Mouse (Mus musculus) mouse trophoblast stem cell (cell line): ENCODE data around the gene Cnga4.
"Not testable (repeated sequence)": the region's sequence is repeated elsewhere in the genome, so short reads cannot be mapped to it uniquely, and the experiment has no call there.

Source experiments
- in situ Hi-C, 2 experiments: fragments of 300-500 bp; cut with MseI, MboI; formaldehyde crosslinking; loops; 2 replicates in 1 of 2; 3 replicates in 1 of 2; pipeline ENCODE4 v1.15.1; 2025

Gene Cnga4

DNA sequence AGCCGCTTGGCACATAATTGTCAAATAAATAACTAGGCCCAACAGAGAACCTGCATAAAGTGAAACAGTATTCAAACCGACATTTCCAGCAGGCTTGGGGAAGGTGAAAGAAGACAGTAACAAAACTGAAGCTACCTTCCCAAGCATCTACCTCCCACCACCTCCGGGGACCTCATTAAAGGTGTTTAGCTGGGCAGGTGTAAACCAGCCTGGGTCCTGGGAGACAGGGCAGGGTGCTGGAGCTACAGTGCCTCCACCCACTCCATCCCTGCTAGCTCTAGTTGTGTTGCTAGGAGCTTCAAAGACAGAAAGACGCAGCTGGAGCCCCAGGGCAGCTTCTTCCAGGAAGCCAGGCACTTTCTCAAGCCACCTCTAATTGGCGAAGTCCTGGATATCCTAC, at the start of gene Cnga4:
TSS of gene Cnga4 (plus strand) at position 301 of the 400 bp plus-strand sequence.
- in situ Hi-C loops = loop anchor here (10.0 kb wide), 2 partner anchors 111 to 211 kb away; no protein-coding TSS in a partner anchor

DNA sequence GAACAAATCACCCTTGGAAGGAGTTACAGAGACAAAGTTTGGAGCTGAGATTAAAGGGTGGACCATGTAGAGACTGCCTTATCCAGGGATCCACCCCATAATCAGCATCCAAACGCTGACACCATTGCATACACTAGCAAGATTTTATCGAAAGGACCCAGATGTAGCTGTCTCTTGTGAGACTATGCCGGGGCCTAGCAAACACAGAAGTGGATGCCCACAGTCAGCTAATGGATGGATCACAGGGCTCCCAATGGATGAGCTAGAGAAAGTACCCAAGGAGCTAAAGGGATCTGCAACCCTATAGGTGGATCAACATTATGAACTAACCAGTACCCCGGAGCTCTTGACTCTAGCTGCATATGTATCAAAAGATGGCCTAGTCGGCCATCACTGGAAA, 48.3 kb upstream of the Cnga4 start:
- in situ Hi-C loops = not testable (repeated sequence)

DNA sequence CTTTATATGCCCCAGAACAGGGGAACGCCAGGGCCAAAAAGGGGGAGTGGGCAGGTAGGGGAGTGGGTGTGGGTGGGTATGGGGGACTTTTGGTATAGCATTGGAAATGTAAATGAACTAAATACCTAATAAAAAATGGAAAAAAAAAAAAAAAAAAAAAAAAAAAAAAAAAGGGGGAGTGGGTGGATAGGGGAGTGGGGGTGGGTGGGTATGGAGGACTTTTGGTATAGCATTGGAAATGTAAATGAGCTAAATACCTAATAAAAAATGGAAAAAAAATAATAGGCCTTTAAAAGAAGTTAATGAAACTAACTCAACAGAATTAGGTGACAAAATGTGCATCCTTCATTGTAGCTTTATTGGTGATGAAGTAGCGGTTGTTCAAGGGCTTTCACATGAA, 47.9 kb upstream of the Cnga4 start:
- in situ Hi-C loops = not testable (repeated sequence)

DNA sequence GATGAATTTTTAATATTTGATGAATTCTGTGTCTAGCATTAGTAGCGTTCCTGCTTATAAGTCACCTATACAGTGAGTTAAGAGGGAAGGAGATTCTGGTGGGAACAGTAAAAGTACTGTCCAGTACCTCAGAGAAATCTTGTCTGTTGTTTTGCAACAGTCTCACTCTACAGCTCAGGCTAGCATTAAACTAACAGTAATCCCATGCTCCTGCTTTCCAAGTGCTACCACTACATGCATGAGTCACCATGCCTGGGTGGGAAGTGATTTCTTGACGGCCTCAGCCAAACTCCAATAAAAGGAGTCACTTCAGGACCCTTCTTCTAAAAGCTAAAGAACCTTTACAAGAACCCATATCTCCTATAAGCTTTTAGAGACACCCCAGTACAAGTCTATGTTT, 42.7 kb upstream of the Cnga4 start:
- in situ Hi-C loops = no loop called here

DNA sequence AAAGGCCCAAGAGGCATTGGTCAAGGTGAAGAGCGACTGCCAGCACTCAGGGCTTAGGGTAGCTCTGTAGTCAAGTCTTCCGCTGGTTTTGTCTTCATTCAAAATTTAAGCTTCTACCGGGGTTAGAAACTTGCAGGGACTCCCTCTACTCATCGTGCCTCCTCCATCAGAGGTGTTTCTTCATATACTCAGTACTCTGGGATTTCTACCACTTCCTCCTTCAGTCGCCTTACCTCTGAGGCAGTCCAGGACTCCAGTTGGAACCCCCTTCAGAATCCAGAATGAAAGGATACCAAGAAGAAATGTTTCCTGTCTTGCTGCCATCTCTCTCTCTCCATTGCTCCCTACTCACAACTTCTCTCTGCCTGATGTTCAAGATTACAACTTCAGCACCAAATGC, 37.1 kb upstream of the Cnga4 start:
- in situ Hi-C loops = no loop called here

DNA sequence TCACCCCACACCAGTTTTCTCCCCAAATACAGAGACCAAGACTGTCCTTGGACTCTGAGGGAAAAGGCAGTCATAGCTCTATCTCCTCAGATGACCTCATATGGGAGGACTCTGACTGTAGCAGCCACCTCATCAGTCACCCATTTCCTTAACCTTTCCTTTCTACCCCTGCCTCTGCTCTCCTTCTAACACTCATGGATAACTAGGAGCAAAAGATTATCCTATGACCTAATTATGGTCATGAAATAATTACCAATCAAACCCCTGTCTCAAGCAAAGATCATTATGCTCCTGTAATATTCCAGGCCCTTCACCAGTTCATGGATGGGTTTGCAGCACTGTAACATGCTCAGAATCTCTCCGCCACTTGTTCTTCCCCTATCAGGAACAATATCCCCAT, 36.4 kb upstream of the Cnga4 start, which contains the start of gene Olfr692:
TSS of gene Olfr692 (plus strand) at position 301 of the 400 bp plus-strand sequence.
- in situ Hi-C loops = no loop called here

DNA sequence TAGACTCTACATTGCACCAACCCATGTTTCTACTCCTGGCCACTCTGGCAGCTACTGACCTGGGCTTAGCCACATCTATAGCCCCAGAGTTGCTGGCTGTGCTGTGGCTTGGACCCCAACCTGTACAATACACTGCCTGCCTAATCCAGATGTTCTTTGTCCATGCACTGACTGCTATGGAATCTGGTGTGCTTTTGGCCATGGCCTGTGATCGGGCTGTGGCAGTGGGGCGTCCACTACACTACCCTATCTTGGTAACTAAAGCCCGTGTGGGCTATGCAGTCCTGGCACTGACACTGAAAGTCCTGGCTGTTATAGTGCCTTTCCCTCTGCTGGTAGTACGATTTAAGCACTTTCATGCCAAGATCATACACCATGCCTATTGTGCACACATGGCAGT, 35.8 kb upstream of the Cnga4 start:
- in situ Hi-C loops = no loop called here

DNA sequence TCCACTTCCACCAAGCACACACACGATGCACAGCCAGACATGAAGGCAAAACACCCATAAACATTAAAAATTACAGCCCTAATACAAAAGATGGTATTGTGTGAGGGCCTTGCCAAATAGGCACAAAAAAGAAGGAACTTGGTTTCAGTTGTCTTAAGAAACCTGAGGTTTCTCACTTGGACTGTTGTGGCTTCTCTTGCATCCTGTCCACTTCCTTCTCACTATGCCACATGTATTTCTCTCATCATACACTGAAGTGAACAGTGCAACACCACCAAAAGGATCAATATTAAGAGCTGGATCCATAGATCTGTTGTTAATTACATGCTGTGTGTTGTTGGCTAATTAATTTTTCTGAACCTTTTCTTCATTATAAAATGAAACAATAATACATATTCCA, 31.5 kb upstream of the Cnga4 start:
- in situ Hi-C loops = no loop called here

DNA sequence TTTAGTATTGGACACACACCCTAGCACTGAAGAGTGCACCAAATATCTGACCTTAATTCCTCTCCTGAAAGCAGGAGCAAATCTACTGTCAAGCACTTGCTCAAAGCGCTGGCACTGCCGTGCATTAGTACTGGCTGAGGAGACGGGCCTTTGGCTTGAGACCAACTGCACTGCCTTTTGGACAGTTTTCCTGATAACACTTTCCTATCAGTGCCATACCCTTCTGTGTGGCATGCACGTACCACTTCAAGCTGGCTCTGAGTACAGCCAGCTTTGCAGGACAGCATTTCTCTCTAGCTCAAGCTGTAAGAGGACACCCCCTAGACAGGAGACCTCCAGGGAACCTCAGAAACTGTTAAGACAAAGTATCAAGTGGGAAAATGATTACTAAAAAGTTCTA, 30.9 kb upstream of the Cnga4 start:
- in situ Hi-C loops = no loop called here

DNA sequence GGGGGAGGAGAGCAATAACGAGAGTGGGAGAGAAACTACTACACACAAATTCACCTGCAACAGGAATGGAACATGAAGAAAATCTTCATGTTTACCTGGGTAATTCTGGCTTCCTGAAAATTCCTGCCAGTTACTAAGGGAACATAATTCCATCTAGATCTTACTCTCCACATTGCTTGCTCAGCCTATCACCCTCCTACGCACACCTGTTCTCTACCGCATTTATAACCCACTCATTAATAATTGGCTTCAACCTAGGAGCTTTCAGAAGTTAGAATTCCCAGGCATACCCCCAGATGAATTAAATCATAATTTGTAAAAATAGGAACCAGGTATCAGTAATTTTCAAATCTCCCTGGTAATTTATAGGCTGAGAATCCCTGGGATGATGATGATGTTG, 30.4 kb upstream of the Cnga4 start:
- in situ Hi-C loops = no loop called here

DNA sequence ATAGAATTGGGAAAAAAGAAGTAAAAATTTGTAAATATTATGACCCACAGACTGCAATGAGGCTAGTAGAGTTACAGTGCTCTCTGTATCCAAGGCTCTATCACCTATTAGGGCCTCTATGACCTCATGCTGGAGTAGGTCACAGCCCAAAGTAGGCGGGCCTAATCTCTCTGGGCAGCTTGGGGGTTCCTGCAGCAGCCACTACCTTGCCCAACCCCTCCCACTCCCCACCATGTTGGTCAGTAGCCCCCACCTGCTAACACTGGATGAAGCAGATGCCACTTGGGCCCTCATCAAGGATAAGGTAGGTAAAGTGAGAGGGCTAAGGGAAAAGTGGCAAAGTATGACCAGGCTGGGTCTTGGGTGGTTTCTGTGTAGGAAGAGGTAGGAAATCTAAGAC, 29.5 kb upstream of the Cnga4 start, which contains the start of gene Gm5901:
TSS of gene Gm5901 (plus strand) at position 173 of the 400 bp plus-strand sequence.
- in situ Hi-C loops = loop anchor here in 1 of 2 experiments (5.0 kb wide), 1 partner anchor 48 kb away; no protein-coding TSS in a partner anchor

DNA sequence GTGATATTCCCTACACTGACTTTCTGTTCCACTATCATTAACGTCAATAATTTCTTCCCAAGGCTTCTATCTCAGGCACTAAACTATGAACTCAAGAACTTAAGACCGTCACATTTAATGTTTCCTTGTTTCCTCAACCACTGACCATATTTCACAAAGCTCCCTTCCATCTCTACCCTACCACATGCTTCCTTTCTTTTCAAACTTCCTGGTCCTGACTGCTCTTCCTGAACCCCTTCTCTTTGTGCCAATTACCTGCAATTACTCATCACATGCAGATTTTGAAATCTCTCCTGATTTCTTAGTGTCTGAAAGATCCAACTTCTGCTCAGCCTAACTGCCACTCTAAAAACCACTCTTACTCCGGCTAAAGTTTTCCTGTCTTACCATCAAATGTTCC, 24.0 kb upstream of the Cnga4 start:
- in situ Hi-C loops = no loop called here

DNA sequence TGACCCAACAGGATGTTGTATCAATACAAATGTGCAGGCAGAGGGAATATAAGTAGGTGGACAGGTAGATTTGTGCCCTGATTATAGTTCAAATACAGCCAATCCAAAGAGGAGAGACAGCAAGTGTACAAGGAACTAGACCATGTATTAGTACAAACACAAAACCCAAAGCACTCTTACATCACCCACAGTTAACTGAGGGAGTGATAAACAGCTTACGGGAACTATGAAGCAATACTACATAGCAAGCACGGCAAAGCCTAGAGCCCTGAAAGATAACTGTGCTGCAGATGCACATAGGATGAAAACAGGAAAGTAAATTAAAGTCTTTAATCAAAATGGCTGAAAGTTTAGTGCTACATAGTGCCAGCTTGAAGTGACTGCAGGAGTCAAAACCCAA, 16.7 kb upstream of the Cnga4 start:
- in situ Hi-C loops = no loop called here

DNA sequence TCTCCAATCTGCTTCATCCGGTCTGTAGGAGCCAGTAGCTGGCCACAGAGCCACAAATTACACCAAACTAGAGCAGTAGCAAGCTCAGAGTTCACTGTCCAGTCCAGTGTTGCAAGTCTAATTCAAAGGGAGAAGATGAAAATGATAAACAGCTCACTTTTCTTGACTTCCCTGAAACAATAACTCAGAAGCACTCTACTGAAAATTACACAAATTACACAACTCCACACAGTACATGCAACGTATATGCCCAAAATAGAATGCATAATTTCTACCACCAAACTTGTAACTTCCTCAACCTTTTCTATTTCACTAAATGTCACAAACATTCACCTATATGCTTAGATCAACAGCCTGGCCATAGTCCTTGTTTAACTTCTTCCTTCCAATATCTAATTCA, 14.1 kb upstream of the Cnga4 start:
- in situ Hi-C loops = no loop called here

DNA sequence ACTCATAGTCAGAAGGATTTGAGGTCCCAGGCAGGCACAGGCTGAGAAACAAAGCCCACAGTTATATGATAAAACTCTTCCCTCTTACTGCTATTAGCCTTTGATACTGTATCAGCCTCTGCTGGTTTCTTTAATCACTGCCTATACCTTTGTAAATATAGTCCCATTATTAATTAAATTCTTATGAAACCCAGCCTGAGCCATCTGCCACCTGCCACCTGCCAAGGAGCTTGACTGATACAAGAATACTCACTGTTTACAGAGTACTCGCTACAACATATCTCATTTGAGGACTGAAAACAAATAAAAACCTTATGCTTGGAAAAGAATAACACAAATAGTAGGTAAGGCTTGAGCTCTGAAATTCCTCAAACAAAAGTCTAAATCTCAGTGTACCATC, 9.8 kb upstream of the Cnga4 start:
- in situ Hi-C loops = no loop called here

DNA sequence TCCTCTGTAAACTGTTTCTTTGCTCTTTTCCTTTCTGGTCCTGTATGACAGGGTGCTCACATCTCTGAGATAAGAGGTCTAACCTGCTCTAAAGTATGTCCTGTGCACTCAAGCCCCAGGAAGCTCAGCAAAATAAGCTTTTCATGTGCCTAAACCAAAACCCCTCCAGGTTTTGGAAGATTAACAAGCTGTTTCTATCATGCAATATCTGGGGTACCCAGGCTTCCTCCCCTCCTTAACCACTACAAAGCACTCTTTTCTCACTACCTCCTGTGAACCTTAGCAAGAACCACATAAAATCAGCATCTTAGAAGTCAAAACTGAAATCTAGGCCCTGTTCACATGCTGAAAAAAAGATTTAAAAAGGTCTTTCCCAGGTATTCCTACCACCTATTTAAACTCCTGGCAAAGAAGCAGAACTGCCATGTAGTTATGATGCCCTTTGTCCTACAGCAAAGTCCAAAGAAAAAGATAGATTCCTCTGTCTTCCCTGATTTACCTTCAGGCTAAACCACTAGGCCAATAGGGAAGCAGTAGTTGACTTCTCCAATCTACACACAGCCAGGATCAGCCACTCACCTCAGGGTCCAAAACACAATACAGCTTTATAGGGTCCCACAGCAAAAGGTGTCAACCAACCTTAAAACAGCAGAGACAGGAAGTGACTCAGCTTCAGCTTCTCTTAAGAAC, 9.1 kb upstream of the Cnga4 start:
- in situ Hi-C loops = no loop called here

DNA sequence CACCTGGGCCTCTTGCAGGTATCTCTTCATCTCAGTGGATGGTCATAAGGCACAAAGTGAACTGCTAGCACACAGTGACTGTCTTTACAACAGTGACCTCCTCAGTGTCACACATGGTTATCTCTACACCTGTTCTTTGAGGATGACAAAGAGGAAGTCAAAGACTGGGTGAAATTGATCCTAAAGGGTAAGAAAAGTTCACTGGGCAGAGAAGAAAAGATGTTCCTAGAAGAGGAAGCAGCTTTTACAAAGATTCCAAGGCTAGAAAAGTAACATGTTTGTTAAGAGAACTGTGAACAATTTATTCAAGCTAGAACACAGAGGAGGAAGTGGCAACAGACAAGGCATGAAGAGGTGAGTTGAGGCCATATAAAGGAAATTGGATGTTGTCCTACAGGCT, 8.2 kb upstream of the Cnga4 start:
- in situ Hi-C loops = no loop called here

DNA sequence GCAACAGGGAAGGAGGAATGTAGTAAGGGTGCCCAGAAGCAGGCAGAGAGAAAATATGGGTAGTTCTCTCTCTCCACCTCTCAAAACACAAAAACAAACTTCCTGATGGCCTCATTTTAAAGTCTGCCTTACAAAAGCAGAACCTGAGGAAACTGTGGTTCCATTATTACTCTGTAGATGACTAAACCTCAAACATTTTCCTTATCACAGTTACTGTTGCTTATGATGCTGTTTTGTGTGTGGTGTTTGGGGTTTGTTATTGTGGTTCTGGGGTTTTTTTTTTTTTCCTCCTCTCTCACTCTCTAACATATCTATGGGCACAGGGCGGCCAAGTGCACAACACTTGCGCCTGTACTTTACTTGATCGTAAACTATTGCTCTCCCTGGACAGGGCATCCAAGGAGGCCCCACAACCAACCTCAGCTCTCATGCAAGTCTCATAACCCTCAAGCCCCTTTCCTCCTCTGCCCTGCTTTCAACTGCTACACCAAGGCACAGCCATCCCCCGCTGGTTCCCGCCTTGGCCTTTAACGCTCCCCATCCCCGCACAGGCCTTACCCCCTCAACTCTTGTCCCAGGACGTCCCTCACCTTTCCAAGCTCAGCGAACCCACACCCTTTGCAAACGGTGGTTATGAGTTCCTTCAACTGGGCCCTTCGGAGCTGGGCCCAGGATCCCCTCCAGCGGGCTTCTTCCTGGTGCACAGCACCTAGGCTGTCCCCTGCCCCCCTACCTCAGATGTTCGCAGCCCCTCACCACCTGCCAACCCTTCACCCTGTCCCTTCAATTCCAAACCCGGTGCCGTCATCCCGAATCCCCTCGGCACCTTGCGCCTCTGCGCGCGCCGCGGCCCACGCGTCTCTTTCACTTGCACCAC, 5.1 kb upstream of the Cnga4 start:
- in situ Hi-C loops = no loop called here

DNA sequence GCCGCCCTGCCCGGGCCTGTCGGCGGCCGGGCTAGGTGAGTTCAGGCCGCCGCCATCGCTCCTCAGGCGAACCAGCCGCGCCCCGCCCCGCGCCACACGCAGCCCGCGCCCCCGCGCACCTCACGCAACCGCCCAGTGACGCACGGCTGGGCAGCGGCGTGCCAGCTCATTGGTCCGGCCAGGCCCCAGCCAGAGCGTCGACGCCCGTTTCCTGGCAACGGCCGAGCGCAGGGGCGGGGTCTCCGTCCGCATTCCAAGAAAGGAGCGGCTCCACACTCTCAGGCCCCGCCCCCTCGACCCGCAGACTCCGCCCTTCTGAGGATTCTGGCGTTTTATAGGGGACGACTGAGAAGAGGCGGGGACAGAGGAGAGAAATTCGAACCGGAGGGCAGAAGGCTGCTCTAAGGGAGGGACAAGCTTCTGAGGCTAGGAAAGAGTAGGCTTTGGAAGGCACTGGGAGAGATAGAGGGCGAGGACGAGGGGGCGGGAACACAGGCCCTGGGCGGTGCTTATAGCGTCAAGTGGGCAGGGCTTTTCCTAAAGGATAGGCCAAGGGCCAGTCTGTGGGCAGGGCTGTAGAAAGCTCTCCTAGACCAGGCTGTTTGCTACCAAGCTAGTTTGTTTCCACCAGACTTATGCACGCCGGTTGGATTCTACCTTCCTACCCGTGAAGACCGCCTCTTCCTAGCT, 4.3 kb upstream of the Cnga4 start, which contains the start of gene Fam160a2:
TSS of gene Fam160a2 (minus strand) at position 120 of the 690 bp plus-strand sequence.
- in situ Hi-C loops = loop anchor here (10.0 kb wide), 2 partner anchors 115 to 215 kb away; no protein-coding TSS in a partner anchor

DNA sequence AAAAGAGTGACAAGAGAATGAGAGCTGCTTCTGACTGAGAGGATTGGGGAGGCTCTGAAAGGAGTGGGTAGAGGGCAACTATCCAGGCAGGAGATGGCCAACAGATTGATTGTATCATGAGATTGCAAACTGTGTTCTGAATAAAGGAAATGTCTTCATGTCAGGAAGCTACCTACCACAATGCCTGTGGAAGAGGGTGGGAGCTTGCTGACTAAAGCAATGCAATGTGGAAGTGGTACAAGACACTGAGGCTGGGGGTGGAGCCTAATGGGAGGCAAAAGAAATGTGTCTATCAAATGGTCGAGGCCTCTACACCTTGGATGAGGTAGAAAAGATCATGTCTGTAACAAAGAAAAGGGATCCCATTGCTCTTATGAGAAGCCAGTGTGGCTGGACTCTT, 2.0 kb downstream of the Cnga4 start:
- in situ Hi-C loops = loop anchor here (5.0 to 10.0 kb wide), 4 partner anchors 66 to 208 kb away; no protein-coding TSS in a partner anchor

DNA sequence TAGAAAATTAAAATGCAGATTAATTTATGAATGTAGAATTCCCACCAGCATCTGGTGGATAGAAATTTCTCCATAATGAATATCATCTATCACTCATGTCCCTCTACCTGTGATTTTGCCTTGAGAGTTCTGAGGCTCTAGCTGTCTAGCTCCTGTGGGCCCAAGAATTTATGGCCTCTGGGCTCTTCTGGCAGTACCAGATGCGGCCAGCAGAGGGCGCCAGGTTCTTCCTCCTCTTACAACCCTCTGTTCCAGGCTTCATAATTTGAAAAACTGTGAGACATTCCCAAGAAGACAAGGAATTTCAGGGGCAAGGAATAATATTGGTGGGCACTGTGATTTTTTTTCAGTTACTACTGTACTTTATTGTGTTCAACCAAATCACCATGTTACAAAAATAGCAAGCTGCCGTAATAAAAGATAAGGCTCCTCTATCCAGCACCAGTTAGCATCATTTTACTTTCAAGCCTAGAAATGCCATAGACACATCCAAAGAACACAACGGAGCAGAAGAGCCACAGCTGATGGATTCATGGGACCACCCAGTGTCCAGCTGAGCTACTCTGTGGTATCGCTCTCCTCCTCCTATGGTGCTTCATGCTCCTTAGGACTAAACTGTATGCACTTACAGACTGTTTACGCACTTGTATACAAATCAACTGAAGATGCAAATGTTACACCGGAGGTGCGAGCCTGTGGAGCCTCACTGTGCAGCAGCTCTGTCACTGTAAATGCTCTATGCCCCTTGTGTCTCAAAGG, 7.7 kb downstream of the Cnga4 start:
- in situ Hi-C loops = not testable (repeated sequence)
